Mouse (Mus musculus) stomach, embryonic 16.5 days (tissue): ENCODE results near the gene Syt8. TPM values are rescaled to one million over a fixed set of nuclear protein-coding genes. Genes with fewer than 3 reads are reported as not detected.

Experiments
- ATAC-seq: fragments of 200-750 bp; cut with Nextera tagmentation; 2 replicates; pipeline ENCODE4 v1.8.0; 2017; ENCODE audit warnings: moderate number of reproducible peaks, moderate TSS enrichment; ENCODE audit not compliant: insufficient read depth, low FRiP score
- H3K27ac ChIP-seq: fragments of 300-500 bp; sonication (generic); 2 replicates; pipeline ENCODE4 v1.5.1; 2014; ENCODE audit warnings: low read length
- H3K27me3 ChIP-seq: fragments of 300-500 bp; sonication (generic); 2 replicates; pipeline ENCODE4 v1.6.1; 2014; ENCODE audit warnings: low read length, control low read depth, mixed read lengths; ENCODE audit not compliant: control insufficient read depth, insufficient read depth
- H3K36me3 ChIP-seq: fragments of 300-500 bp; sonication (generic); 2 replicates; pipeline ENCODE4 v1.6.1; 2014; ENCODE audit warnings: low read length; ENCODE audit not compliant: control insufficient read depth, insufficient read depth
- H3K4me1 ChIP-seq: fragments of 300-500 bp; sonication (generic); 2 replicates; pipeline ENCODE4 v1.6.1; 2014; ENCODE audit warnings: low read length, control low read depth, mixed read lengths; ENCODE audit not compliant: control insufficient read depth, insufficient read depth
- H3K4me2 ChIP-seq: fragments of 300-500 bp; sonication (generic); 2 replicates; pipeline ENCODE4 v1.6.1; 2014; ENCODE audit warnings: low read depth, low read length, mixed read lengths
- H3K4me3 ChIP-seq: fragments of 300-500 bp; sonication (generic); replicated peaks from 2 replicates; pipeline ENCODE4 v1.5.1; 2014; ENCODE audit warnings: mild to moderate bottlenecking, low read length
- H3K9ac ChIP-seq: fragments of 300-500 bp; sonication (generic); 2 replicates; pipeline ENCODE4 v1.6.1; 2014; ENCODE audit warnings: low read length
- H3K9me3 ChIP-seq: fragments of 300-500 bp; sonication (generic); replicated peaks from 2 replicates; pipeline ENCODE4 v1.6.1; 2016; ENCODE audit warnings: low read length, control low read depth; ENCODE audit not compliant: control insufficient read depth
- WGBS: fragments of 180-500 bp; shearing (Covaris S2); extraction: QIAGEN DNeasy Blood & Tissue Kit; methylation state at CpG from one replicate; pipeline ENCODE4 v1.1.7; 2014; 5-methylcytosine and 5-hydroxymethylcytosine counted together
- polyA plus RNA-seq: library from polyadenylated mRNA; unstranded; fragments of >200 nt; fragmentation: Nextera tagmentation; extraction: Ambion mirVana; gene quantifications from 2 replicates; pipeline ENCODE4 v1.2.1, GENCODE M21; 2015

The Syt8 gene
- polyA plus RNA-seq, 1 experiment from 2014 or later: 31.1 TPM

- Histone ChIP-seq H3K36me3 (no peaks in the 10 kb centered on the region), H3K4me3 (no peak overlapping the region), H3K4me2 (no peak overlapping the region), H3K9me3 (no peaks in the 10 kb centered on the region), H3K27me3 (no peaks in the 10 kb centered on the region), H3K27ac (peak overlapping the region; percentile 72), H3K4me1 (peaks cover 42% of the 10 kb centered on the region), H3K9ac (peak overlapping the region; percentile 72)
- WGBS: 79% methylated on average over 14 of the region's 14 CpGs
- no peak for ATAC-seq
Measured at GRCm38 (mm10) chr7:142439966-142440365, 5.3 kb downstream of the Syt8 start.

GRCm38 (mm10) chr7:142440657-142441114 is 6.0 kb downstream of the Syt8 start:
- H3K4me1 ChIP-seq: peaks cover 37% of the 10 kb centered on the region
- ATAC-seq: peak; percentile 84
- H3K27me3 ChIP-seq: no peaks in the 10 kb centered on the region
- no peak overlapping the region for H3K4me3 ChIP-seq
- H3K36me3 ChIP-seq: no peaks in the 10 kb centered on the region
- no peaks in the 10 kb centered on the region for H3K9me3 ChIP-seq
- 29% methylated on average over 5 of the region's 5 CpGs for WGBS
- H3K4me2 ChIP-seq: peak overlapping the region; percentile 20
- peak overlapping the region; percentile 72 for H3K27ac ChIP-seq
- peak overlapping the region; percentile 72 for H3K9ac ChIP-seq

- H3K9ac ChIP-seq: peak within 1 kb of the TSS; percentile 72
- no peak within 1 kb of the TSS for H3K4me3 ChIP-seq
- peak within 1 kb of the TSS; percentile 72 for H3K27ac ChIP-seq
- no peaks in the 10 kb centered on the region for H3K27me3 ChIP-seq
- peaks cover 31% of the 10 kb centered on the region for H3K4me1 ChIP-seq
- ATAC-seq: no peak
- H3K4me2 ChIP-seq: peak within 1 kb of the TSS; percentile 20
- WGBS: 70% methylated on average over 9 of the region's 9 CpGs
- no peaks in the 10 kb centered on the region for H3K9me3 ChIP-seq
- H3K36me3 ChIP-seq: no peaks in the 10 kb centered on the region
Measured at GRCm38 (mm10) chr7:142441585-142441984, 6.9 kb downstream of the Syt8 start, which contains the start of gene Tnni2. Gene Tnni2, plus strand, starts transcription at chr7:142441808.

GRCm38 (mm10) chr7:142442081-142442907 is 7.6 kb downstream of the Syt8 start:
- peak overlapping the region; percentile 72 for H3K27ac ChIP-seq
- peaks cover 28% of the 10 kb centered on the region for H3K4me1 ChIP-seq
- peak overlapping the region; percentile 72 for H3K9ac ChIP-seq

GRCm38 (mm10) chr7:142442908-142443420 is 8.3 kb downstream of the Syt8 start:
- no peaks in the 10 kb centered on the region for H3K27me3 ChIP-seq
- no peak overlapping the region for H3K4me3 ChIP-seq
- ATAC-seq: no peak

More at GRCm38 (mm10) chr7:142442081-142442907, 7.6 kb downstream of the Syt8 start:
- H3K36me3 ChIP-seq: no peaks in the 10 kb centered on the region
- H3K4me2 ChIP-seq: no peak overlapping the region
- no peak for ATAC-seq
- H3K9me3 ChIP-seq: no peaks in the 10 kb centered on the region
- H3K4me3 ChIP-seq: no peak overlapping the region
- WGBS: 56% methylated on average over 9 of the region's 9 CpGs
- H3K27me3 ChIP-seq: no peaks in the 10 kb centered on the region

GRCm38 (mm10) chr7:142443474-142443873 is 8.8 kb downstream of the Syt8 start:
- Histone ChIP-seq H3K9me3 (no peaks in the 10 kb centered on the region), H3K27ac (no peak overlapping the region), H3K9ac (no peak overlapping the region), H3K4me2 (no peak overlapping the region), H3K4me1 (peaks cover 28% of the 10 kb centered on the region), H3K27me3 (no peaks in the 10 kb centered on the region), H3K4me3 (no peak overlapping the region), H3K36me3 (no peaks in the 10 kb centered on the region)
- 85% methylated on average over 5 of the region's 5 CpGs for WGBS
- no peak for ATAC-seq

More at GRCm38 (mm10) chr7:142442908-142443420, 8.3 kb downstream of the Syt8 start:
- H3K27ac ChIP-seq: peak overlapping the region; percentile 51
- H3K4me2 ChIP-seq: no peak overlapping the region
- H3K9ac ChIP-seq: no peak overlapping the region; the same call in 1 of the 2 replicates
- no peaks in the 10 kb centered on the region for H3K36me3 ChIP-seq
- H3K9me3 ChIP-seq: no peaks in the 10 kb centered on the region
- peaks cover 28% of the 10 kb centered on the region for H3K4me1 ChIP-seq
- 95% methylated on average over 7 of the region's 7 CpGs for WGBS

GRCm38 (mm10) chr7:142444171-142444570 is 9.5 kb downstream of the Syt8 start:
- no peak overlapping the region for H3K27ac ChIP-seq
- no peaks in the 10 kb centered on the region for H3K27me3 ChIP-seq
- 83% methylated on average over 6 of the region's 6 CpGs for WGBS
- no peak overlapping the region for H3K4me3 ChIP-seq
- ATAC-seq: no peak
- H3K9me3 ChIP-seq: no peaks in the 10 kb centered on the region
- no peak overlapping the region for H3K9ac ChIP-seq
- peaks cover 28% of the 10 kb centered on the region for H3K4me1 ChIP-seq
- H3K4me2 ChIP-seq: no peak overlapping the region
- no peaks in the 10 kb centered on the region for H3K36me3 ChIP-seq

GRCm38 (mm10) chr7:142445324-142445723 is 10.7 kb downstream of the Syt8 start:
- Histone ChIP-seq H3K27me3 (no peaks in the 10 kb centered on the region), H3K27ac (no peak overlapping the region), H3K4me3 (no peak overlapping the region), H3K36me3 (no peaks in the 10 kb centered on the region), H3K9ac (no peak overlapping the region), H3K9me3 (no peaks in the 10 kb centered on the region), H3K4me1 (peaks cover 23% of the 10 kb centered on the region), H3K4me2 (no peak overlapping the region)
- no peak for ATAC-seq
- WGBS: 90% methylated on average over 6 of the region's 6 CpGs

GRCm38 (mm10) chr7:142446264-142446663 is 11.6 kb downstream of the Syt8 start:
- Histone ChIP-seq H3K27ac (no peak overlapping the region), H3K4me1 (peaks cover 14% of the 10 kb centered on the region), H3K27me3 (no peaks in the 10 kb centered on the region), H3K36me3 (no peaks in the 10 kb centered on the region), H3K4me3 (no peak overlapping the region), H3K9ac (no peak overlapping the region), H3K9me3 (no peaks in the 10 kb centered on the region), H3K4me2 (no peak overlapping the region)
- WGBS: 93% methylated on average over 4 of the region's 4 CpGs
- ATAC-seq: no peak
